Mouse (Mus musculus) ovary, postnatal 14 days (tissue): Measurements from ENCODE around the gene 4930467E23Rik.
"Not testable (repeated sequence)": the region's sequence is repeated elsewhere in the genome, so short reads cannot be mapped to it uniquely, and the experiment has no call there.

Experiments used
- DNase-seq: peaks from one replicate; pipeline ENCODE4 v3.0.0; 2022; ENCODE audit warnings: low spot score

4930467E23Rik gene

DNA sequence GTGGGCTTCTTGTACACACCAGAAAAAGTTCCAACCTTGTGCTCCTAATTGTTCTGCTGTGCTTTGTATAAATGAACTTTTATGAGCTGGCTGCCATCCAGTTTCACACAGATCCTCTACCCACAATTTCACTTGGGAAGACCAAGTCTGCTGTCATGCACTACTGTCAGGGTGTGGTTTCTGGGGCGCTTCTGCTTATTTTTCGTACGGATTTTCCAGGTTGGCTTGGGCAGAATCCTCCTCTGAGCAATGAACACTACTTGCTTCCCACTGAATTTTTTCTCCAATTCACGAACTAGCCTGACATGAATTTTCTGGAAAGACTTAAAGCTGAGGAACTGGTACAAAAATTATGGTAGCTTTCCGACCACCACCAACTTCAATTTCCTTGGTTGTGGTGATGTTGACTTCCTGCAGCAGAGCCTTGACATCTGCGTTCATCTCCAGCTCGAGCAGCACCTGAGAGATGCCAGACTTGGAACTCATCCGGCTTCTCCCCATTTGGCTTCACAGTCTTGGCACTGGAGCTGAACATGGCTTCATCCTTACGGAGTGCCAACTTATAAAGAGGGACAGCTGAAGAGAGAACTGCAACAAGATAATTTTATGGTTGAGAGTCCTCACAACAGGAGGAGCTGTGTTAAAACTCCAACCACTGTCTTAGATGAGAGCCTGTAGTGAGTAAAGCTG, 18.1 kb upstream of the 4930467E23Rik start:
- DNase-seq, result not testable (repeated sequence)

GRCm38 (mm10) chr8:19712227-19712750, 17.1 kb upstream of the 4930467E23Rik start:
- DNase-seq, result not testable (repeated sequence)

GRCm38 (mm10) chr8:19712816-19713215, 16.6 kb upstream of the 4930467E23Rik start:
- DNase-seq, result not testable (repeated sequence)

DNA sequence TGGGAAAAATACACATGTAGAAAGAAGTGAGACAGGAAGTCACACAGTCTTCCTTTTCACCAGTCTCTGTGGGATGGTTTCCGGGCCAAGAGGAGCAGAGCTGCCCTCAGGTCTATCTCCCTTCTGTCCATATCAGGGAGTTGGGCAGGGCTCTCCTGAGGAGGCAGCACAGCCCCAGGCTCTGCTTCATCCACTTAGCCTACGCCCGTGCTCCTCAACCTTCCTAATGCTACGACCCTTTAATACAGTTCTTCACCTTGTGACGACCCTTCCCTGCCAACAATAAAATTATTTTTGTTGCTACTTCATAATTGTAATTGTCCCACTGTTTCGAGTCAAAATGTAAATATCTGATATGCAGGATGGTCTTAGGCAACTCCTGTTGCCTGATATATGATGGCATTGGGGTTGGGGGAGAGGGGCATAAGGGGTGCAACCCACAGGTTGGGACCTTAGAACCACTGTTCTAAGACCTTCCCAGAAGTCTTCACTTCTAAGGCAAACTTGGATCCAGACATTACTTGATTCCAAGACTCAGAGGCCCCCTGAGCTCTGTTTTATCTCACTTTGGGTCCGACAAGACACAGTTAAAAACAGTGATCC, 16.0 kb upstream of the 4930467E23Rik start:
- not testable (repeated sequence) for DNase-seq

DNA sequence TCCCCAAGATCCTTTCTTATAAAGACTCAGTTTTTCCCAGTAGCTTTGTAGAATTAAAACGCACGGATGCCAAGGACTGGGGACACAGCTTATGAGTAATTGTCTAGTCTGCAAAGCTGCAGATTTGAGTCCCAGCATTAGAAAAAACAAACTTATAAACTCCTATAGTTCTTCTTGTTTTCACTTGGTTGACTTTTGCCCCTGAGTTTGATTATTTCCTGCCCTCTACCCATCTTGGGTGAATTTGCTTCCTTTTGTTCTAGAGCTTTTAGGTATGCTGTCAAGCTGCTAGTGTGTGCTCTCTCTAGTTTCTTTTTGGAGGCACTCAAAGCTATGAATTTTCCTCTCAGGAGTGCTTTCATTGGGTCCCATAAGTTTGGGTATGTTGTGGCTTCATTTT, 14.9 kb upstream of the 4930467E23Rik start:
- not testable (repeated sequence) for DNase-seq

DNA sequence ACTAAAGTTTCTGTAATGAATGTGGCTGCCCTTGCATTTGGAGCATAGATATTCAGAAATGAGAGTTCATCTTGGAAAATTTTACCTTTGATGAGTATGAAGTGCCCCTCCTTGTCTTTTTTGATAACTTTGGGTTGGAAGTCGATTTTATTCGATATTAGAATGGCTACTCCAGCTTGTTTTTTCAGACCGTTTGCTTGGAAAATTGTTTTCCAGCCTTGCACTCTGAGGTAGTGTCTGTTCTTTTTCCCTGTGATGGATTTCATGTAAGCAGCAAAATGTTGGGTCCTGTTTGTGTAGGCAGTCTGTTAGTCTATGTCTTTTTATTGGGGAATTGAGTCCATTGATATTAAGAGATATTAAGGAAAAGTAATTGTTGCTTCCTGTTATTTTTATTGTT, 14.1 kb upstream of the 4930467E23Rik start:
- DNase-seq, result not testable (repeated sequence)

- peak; percentile 38 for DNase-seq
Measured at GRCm38 (mm10) chr8:19717851-19718250, 11.5 kb upstream of the 4930467E23Rik start.

- not testable (repeated sequence) for DNase-seq
Measured at GRCm38 (mm10) chr8:19719513-19719912, 9.9 kb upstream of the 4930467E23Rik start.

DNA sequence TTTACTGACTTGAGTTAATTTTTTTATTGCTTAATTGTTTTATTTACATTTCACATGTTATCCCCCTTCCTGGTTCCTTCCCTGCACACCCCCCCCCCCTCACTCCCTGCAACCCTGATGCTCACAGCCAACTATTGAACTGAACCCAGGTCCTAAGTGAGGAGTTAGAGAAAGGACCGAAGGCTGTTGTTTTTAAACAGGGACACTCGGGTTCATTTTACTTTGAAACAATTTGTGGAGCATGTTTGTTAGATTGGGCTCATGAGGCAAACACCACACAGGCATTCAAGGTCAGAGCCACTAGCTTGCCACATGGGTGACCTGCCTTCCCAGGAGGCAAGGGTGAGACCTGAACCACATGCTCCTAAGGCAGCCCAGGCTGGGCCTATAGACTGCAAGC, 4.5 kb upstream of the 4930467E23Rik start:
- not testable (repeated sequence) for DNase-seq

DNA sequence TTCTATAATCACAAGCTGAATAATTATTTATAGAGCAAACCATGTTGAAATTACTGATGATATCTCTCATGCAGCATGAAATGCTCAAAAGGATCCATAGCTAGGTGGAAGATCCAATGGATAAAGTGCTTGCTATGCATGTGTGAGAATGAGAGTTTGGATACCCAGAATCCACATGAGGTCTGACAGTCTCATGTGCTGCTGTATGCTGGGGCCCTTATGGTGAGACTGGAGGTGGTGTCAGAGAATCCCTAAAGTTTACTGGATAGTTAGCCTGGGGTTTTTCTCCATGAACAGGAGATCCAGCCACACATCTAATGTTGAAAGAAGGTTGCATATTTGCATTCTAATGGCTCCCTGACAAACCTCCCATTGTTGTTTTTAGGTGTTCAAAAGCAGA, 22.4 kb downstream of the 4930467E23Rik start:
- not testable (repeated sequence) for DNase-seq

DNA sequence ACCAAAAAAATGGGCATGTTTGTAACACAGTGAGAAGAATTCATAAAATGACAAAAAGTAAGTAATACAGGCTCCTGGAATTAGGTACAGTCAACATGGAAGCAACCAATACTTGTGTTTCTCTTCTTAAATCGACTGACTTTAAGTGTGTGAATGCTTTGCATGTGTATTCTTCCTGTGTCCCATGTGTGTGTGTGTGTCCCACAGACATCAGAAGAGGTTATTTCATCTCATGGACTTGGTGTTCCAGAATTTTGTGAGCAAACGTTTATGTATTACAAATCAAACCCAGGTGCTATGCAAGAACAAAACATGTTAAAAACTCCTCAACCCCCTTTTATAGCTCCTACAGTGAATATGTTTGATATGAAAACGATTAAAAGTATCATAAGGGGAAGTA, 24.8 kb downstream of the 4930467E23Rik start:
- not testable (repeated sequence) for DNase-seq

DNA sequence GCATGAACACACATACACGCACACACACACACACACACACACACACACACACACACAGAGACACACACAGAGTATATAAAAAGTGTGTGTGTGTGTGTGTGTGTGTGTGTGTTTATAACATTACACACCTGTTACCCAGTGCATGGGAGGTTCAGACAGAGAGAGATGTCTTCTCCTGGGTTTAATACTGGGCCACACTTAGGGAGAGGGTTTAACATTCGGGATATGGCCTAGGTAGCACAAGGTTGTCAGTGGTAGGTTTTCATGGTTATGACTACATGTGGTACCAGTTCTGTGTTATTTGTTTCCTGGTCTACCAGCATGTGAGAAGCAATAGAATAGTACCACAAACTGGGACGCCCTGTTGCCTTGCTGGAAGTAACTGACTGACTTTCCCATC, 25.6 kb downstream of the 4930467E23Rik start:
- not testable (repeated sequence) for DNase-seq

- DNase-seq, result not testable (repeated sequence)
Measured at GRCm38 (mm10) chr8:19761660-19762059, 32.3 kb downstream of the 4930467E23Rik start.

DNA sequence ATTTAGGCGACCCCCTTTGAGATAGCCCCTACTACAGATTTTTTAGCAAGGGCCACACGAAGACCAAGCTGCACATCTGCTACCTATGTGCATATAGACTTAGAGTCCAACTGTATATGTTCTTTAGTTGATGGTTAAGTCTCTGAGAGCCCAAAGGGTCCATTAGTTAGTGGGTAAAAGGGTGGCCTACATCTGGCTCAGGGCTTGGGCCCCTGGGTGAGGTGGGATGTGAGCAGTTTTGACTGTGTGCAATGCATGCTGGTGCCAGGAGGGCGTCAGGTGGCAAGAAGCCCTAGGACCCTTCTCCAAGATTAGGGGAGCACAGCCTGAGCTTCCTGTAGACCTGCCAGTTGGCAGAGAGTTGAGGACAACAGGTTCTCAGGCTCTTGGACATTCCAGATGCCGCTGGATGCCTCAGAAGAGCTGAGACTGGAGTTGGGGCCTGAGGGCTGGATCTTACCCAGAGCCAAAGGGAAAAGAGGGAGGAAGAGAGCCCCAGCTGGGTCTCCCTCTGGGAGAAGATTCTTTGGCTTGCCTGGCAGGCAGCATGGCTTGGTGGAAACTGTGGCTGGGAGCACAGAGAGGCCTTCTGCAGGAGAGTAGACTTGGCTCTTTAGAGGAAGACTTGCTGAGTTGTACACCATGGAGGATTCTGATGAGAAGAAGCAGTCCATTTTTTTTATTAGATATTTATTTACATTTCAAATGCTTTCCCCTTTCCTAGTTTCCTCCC, 33.6 kb downstream of the 4930467E23Rik start:
- DNase-seq, result not testable (repeated sequence)

DNA sequence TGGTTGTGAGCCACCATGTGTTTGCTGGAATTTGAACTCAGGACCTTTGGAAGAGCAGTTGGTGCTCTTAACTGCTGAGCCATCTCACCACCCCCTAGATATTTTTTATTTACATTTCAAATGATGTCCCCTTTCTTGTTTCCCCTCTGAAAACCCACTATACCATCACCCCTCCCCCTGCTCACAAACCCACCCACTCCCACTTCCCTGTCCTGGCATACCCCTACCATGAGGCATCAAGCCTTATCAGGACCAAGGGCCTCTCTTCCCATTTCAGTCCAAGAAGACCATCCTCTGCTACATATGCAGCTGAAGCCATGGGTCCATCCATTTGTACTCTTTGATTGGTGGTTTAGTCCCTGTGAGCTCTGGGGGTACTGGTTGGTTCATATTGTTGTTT, 36.2 kb downstream of the 4930467E23Rik start:
- not testable (repeated sequence) for DNase-seq

DNA sequence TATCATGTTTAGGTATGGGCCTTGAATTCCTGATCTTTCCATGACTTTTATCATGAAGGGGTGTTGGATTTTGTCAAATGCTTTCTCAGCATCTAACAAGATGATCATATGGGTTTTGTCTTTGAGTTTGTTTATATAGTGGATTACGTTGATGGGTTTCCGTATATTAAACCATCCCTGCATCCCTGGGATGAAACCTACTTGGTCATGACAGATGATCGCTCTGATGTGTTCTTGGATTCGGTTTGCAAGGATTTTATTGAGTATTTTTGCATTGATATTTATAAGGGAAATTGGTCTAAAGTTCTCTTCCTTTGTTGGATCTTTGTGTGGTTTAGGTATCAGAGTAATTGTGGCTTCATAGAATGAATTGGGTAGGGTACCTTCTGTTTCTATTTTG, 44.1 kb downstream of the 4930467E23Rik start:
- DNase-seq, result not testable (repeated sequence)

GRCm38 (mm10) chr8:19776311-19776710, 46.9 kb downstream of the 4930467E23Rik start:
- not testable (repeated sequence) for DNase-seq

DNA sequence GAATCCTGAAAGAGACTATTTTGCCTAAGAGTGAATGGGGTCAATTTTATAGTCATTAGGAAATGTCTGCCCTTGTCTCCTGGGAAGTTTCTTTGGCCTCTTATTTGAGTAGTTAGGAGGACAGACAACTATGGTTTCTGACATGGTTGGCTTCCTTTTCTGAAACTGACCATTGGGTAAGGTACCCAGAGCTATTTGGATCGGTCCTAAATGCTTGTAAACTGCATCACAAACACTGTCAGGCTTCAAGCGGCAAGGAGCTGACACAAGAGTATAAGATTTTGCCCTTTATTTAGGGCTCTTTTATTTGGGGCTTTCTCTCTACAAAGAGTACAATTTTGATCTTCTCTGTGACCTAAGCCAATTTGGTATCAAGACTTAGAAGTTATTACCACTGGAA, 48.1 kb downstream of the 4930467E23Rik start:
- DNase-seq, result not testable (repeated sequence)

- not testable (repeated sequence) for DNase-seq
Measured at GRCm38 (mm10) chr8:19778126-19778525, 48.8 kb downstream of the 4930467E23Rik start.

- DNase-seq, result not testable (repeated sequence)
Measured at GRCm38 (mm10) chr8:19778891-19779290, 49.5 kb downstream of the 4930467E23Rik start.

DNA sequence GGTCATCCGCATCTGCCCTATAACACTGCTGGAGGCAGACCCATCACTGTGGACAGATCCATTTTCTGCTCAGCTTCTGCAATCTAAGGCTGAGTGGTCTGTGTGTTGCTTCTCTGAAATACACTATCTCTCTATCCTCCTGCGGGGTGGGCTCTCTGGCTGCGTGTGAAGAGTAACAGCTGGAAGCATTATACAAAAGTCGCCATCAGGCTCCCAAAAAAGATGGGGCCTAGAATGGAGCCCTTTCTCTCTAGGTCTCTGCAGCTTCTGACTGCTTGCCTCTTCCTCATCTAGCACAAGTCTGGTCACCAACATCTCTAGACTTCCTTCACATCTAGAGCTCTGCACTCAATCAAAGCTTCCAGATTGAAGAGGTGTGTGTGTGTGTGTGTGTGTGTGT, 50.8 kb downstream of the 4930467E23Rik start:
- DNase-seq, result not testable (repeated sequence)

GRCm38 (mm10) chr8:19780658-19781057, 51.3 kb downstream of the 4930467E23Rik start:
- not testable (repeated sequence) for DNase-seq
